8 mouse cellular contexts compared by ENCODE assay signal in genomic region chr6:94986346-94986745, GRCm38 (mm10).
DNase-seq lines count a peak whose midpoint lies in the region; ATAC-seq lines count a peak whose summit lies in the region.

No protein-coding gene starts in this region.

- no peaks in the 10 kb centered on the region for H3K4me1 ChIP-seq in embryonic facial prominence, embryonic 15.5 days
- H3K4me1 ChIP-seq in limb, embryonic 13.5 days, result peaks cover 11% of the 10 kb centered on the region

- H3K9ac ChIP-seq in embryonic facial prominence, embryonic 15.5 days, result no peak overlapping the region
- no peak overlapping the region for H3K9ac ChIP-seq in limb, embryonic 13.5 days

- no peak overlapping the region for H3K4me2 ChIP-seq in embryonic facial prominence, embryonic 15.5 days (replicated peaks)
- no peak overlapping the region for H3K4me2 ChIP-seq in limb, embryonic 13.5 days (replicated peaks)

- ATAC-seq in embryonic facial prominence, embryonic 15.5 days (ENCODE audit: insufficient number of reproducible peaks, low FRiP score, low TSS enrichment, low read depth), result peak; percentile 84
- peak; percentile 61 for ATAC-seq in inflammation-experienced regulatory T-cells, adult 6 months
- peak; percentile 85 for ATAC-seq in limb, embryonic 13.5 days (ENCODE audit: low FRiP score, low read depth)

- DNase-seq in right cerebral cortex, adult 18-20 months, result peak; percentile 36
- no peak for DNase-seq in right cerebral cortex, postnatal 14 days
- DNase-seq in ZHBTc4 (ENCODE audit: low read depth, low spot score), result peak; percentile 73
- peak; percentile 36 for DNase-seq in retina, adult 2 months (ENCODE audit: low read depth, low spot score)
- DNase-seq in adrenal gland, adult 8-10 months, result no peak

- H3K27me3 ChIP-seq in embryonic facial prominence, embryonic 15.5 days, result no peaks in the 10 kb centered on the region
- no peaks in the 10 kb centered on the region for H3K27me3 ChIP-seq in limb, embryonic 13.5 days

- no peak overlapping the region for H3K4me3 ChIP-seq in embryonic facial prominence, embryonic 15.5 days (replicated peaks)
- H3K4me3 ChIP-seq in limb, embryonic 13.5 days, result no peak overlapping the region

- no peak overlapping the region for H3K27ac ChIP-seq in embryonic facial prominence, embryonic 15.5 days (replicated peaks)
- no peak overlapping the region for H3K27ac ChIP-seq in limb, embryonic 13.5 days

- no peaks in the 10 kb centered on the region for H3K36me3 ChIP-seq in embryonic facial prominence, embryonic 15.5 days
- H3K36me3 ChIP-seq in limb, embryonic 13.5 days, result no peaks in the 10 kb centered on the region

- H3K9me3 ChIP-seq in embryonic facial prominence, embryonic 15.5 days (replicated peaks), result no peaks in the 10 kb centered on the region
- H3K9me3 ChIP-seq in limb, embryonic 13.5 days, result no peaks in the 10 kb centered on the region; the same call in 1 of the 2 replicates

- 13% methylated on average over 4 of the region's 4 CpGs for WGBS in embryonic facial prominence, embryonic 15.5 days
- 21% methylated on average over 4 of the region's 4 CpGs for WGBS in limb, embryonic 13.5 days

Comparison
In these comparisons a context has a peak if more than half of its experiments do, and no peak if none do; other contexts are left out.
1. DNase-seq: peak in right cerebral cortex, adult 18-20 months (single experiment), ZHBTc4 (single experiment) and retina, adult 2 months (single experiment); none in right cerebral cortex, postnatal 14 days (single experiment) and adrenal gland, adult 8-10 months (single experiment).
2. Peak in every context shown above with its lines, with median percentiles within 50 percentile points of each other: ATAC-seq.